Mouse (Mus musculus) embryonic facial prominence, embryonic 11.5 days (tissue): ENCODE measurements at regions not wholly inside any gene's neighbourhood (a gene's known extent, or its start where the extent isn't known, plus 50 kb on each side); places are given as distances from the start of the nearest gene placed in this dataset.

Experiments
- ATAC-seq: fragments of 200-750 bp; cut with Nextera tagmentation; replicated peaks from 2 replicates; pipeline ENCODE4 v1.8.0; 2017; ENCODE audit warnings: low read depth; ENCODE audit not compliant: insufficient number of reproducible peaks, low FRiP score, low TSS enrichment
- DNase-seq: peaks from one replicate; pipeline ENCODE4 v3.0.0-alpha.2; 2015; ENCODE audit warnings: low spot score
- H3K27ac ChIP-seq: fragments of 300-500 bp; sonication (generic); replicated peaks from 2 replicates; pipeline ENCODE4 v1.5.1; 2014; ENCODE audit warnings: mild to moderate bottlenecking, low read depth, low read length, control low read depth
- H3K27me3 ChIP-seq: fragments of 300-500 bp; sonication (generic); 2 replicates; pipeline ENCODE4 v1.6.1; 2014; ENCODE audit warnings: mild to moderate bottlenecking, low read length, moderate library complexity, mixed read lengths; ENCODE audit not compliant: control insufficient read depth, insufficient read depth
- H3K36me3 ChIP-seq: fragments of 300-500 bp; sonication (generic); replicated peaks from 2 replicates; pipeline ENCODE4 v1.6.1; 2014; ENCODE audit warnings: low read depth, mild to moderate bottlenecking, low read length, moderate library complexity, mixed read lengths; ENCODE audit not compliant: control insufficient read depth, insufficient read depth
- H3K4me1 ChIP-seq: fragments of 300-500 bp; sonication (generic); 2 replicates; pipeline ENCODE4 v1.6.1; 2014; ENCODE audit warnings: low read length, mixed read lengths; ENCODE audit not compliant: control insufficient read depth, insufficient read depth
- H3K4me2 ChIP-seq: fragments of 300-500 bp; sonication (generic); 2 replicates; pipeline ENCODE4 v1.6.1; 2014; ENCODE audit warnings: low read depth, mild to moderate bottlenecking, control low read depth, low read length, moderate library complexity
- H3K4me3 ChIP-seq: fragments of 300-500 bp; sonication (generic); 2 replicates; pipeline ENCODE4 v1.5.1; 2014; ENCODE audit warnings: low read depth, low read length, control low read depth
- H3K9ac ChIP-seq: fragments of 300-500 bp; sonication (generic); replicated peaks from 2 replicates; pipeline ENCODE4 v1.6.1; 2014; ENCODE audit warnings: mild to moderate bottlenecking, control low read depth, low read length
- H3K9me3 ChIP-seq: fragments of 300-500 bp; sonication (generic); replicated peaks from 2 replicates; pipeline ENCODE4 v1.6.1; 2016; ENCODE audit warnings: mild to moderate bottlenecking, low read length, inconsistent platforms, mixed read lengths; ENCODE audit not compliant: control insufficient read depth
- WGBS: fragments of 180-500 bp; shearing (Covaris S2); extraction: QIAGEN DNeasy Blood & Tissue Kit; methylation state at CpG from one replicate; pipeline ENCODE4 v1.1.7; 2014; 5-methylcytosine and 5-hydroxymethylcytosine counted together

DNA sequence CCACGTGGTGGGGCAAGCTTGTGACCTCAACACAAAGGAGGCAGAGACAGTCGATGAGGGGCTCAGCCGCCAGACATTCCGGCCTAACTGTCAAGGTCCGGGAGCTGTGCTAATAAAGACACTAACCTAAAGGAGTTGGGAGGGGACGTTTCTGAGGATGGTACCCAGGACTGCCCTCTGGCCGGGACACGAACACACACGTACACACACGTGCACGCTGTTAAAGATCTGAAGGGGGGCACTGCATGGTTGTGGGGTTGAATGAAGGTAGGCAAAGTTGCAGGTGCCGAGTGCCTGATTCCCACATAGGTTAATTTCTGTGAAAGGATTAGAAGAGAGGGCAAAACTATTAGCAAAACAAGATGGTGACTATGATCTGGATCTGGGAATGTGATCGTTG lies 65.4 kb upstream of the Mitf start:
- no peaks in the 10 kb centered on the region for H3K9me3 ChIP-seq
- WGBS = 53% methylated on average over 13 of the region's 13 CpGs
- no peak overlapping the region for H3K27ac ChIP-seq
- ATAC-seq (no peak), DNase-seq (no peak)
- H3K4me2 ChIP-seq = no peak overlapping the region
- H3K4me3 ChIP-seq = no peak overlapping the region
- no peaks in the 10 kb centered on the region for H3K36me3 ChIP-seq
- H3K27me3 ChIP-seq = no peaks in the 10 kb centered on the region
- no peak overlapping the region for H3K9ac ChIP-seq
- H3K4me1 ChIP-seq = no peaks in the 10 kb centered on the region

DNA sequence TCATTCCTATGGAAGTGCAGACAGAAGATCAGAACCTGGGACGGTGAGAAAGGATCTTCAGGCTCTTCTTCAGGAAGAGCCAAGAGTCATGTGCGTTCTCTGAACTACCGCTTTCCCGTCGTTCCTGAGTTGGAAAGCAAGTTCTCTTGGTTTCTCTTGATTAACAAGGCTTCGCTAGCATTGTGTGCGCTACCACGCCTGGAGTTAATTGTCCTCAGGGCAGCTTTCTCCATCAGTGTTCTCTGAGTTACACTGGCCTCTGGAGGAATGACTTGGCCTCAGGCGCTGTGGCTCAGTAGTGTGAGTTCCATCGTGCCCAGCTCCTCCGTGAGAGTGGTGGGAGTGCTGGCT lies 66.0 kb upstream of the Mitf start:
- H3K9ac ChIP-seq = no peak overlapping the region
- H3K27ac ChIP-seq = no peak overlapping the region
- DNase-seq = peak; percentile 28

DNA sequence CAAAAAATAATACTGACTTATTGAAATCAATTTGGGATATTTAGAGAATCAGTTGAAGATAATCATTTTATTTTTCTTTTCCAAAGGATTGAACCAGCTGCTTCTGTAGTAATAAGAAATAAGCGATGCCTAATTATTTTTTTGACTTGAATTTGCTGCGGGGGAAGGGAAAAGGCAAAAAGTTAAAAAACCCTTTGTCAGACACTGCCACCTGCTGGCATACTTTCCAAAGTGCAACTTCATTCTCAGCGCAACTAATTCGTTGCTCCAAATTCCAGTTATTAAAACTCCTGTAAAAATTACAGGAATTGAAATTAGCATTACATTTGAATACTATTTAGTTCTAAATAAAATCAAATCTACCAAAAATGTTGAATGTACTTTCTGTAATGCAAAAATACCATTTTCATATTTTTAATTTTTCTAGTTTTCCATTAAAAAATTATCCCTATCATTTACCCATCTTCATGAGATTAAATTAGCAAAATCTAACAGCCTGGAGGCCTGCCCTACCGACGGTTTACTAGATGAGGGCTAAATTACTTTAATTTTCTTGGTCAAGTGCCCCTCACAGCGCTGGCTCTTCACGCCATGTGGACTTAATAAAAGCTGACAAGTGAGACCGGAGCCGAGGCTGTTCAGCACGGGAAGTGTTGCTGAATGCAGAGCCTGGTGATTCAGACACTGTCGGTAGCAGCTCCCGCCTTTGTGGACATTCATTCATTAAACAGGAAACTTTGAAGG lies 66.6 kb upstream of the Mitf start:
- no peak for ATAC-seq
- no peaks in the 10 kb centered on the region for H3K36me3 ChIP-seq
- H3K4me2 ChIP-seq = peak overlapping the region; percentile 3; the same call in 1 of the 2 replicates
- no peak overlapping the region for H3K9ac ChIP-seq
- H3K9me3 ChIP-seq = no peaks in the 10 kb centered on the region
- H3K4me3 ChIP-seq = no peak overlapping the region
- WGBS = 10% methylated on average over 13 of the region's 13 CpGs
- no peak overlapping the region for H3K27ac ChIP-seq
- no peaks in the 10 kb centered on the region for H3K4me1 ChIP-seq
- H3K27me3 ChIP-seq = no peaks in the 10 kb centered on the region
- DNase-seq = peak; percentile 83

More for the DNA sequence above, 66.0 kb upstream of the Mitf start:
- Histone ChIP-seq H3K9me3 (no peaks in the 10 kb centered on the region), H3K4me1 (no peaks in the 10 kb centered on the region), H3K4me3 (no peak overlapping the region), H3K36me3 (no peaks in the 10 kb centered on the region), H3K4me2 (peak overlapping the region; percentile 3; the same call in 1 of the 2 replicates), H3K27me3 (no peaks in the 10 kb centered on the region)
- whole genome bisulfite sequencing = 40% methylated on average over 11 of the region's 11 CpGs
- no peak for ATAC-seq

DNA sequence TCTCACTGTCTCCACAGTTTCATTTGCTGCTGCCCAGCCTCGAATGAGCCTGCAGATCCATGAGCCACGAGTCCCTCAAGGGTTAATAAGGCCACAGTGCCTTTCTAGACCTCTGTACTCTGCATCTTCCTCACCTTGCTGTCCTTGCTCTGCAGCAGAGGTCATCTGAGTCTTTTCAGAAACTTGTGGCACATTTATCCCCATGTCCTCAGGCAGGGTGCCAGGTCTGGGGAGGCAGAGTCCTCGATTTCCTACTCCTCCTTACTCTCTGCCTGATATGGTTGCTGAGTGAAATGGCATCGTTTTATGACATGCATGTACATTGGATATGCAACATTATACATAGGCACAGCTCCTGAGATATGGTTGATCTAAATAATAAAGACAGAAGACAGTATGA lies 68.0 kb upstream of the Mitf start:
- no peaks in the 10 kb centered on the region for H3K9me3 ChIP-seq
- DNase-seq (no peak), ATAC-seq (no peak)
- H3K9ac ChIP-seq = no peak overlapping the region
- no peaks in the 10 kb centered on the region for H3K27me3 ChIP-seq
- H3K4me3 ChIP-seq = no peak overlapping the region
- no peaks in the 10 kb centered on the region for H3K36me3 ChIP-seq
- H3K4me1 ChIP-seq = no peaks in the 10 kb centered on the region
- WGBS = 72% methylated on average over 4 of the region's 4 CpGs
- no peak overlapping the region for H3K4me2 ChIP-seq
- no peak overlapping the region for H3K27ac ChIP-seq

DNA sequence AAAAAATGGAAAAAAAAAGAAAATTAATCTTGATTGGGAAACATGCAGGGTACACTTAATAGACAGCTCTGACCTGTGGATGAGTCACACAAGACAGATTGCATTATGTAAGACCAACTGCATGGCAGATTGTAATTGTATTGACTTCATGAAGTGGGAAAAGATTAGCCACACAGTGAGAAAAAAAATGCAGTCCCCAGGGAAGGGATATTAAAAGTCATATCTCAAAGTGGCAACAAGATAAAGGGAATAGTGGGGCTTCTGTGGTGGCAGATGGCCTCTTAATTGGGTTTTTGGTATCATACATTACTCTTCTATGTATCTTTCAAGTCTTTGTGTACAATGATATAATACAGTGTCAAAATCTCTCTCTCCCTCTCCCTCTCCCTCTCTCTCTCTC lies 76.0 kb upstream of the Mitf start:
- H3K9ac ChIP-seq = no peak overlapping the region
- H3K36me3 ChIP-seq = no peaks in the 10 kb centered on the region
- H3K27me3 ChIP-seq = no peaks in the 10 kb centered on the region
- no peaks in the 10 kb centered on the region for H3K9me3 ChIP-seq
- ATAC-seq (no peak), DNase-seq (no peak)
- H3K27ac ChIP-seq = no peak overlapping the region
- H3K4me2 ChIP-seq = no peak overlapping the region
- H3K4me1 ChIP-seq = no peaks in the 10 kb centered on the region
- H3K4me3 ChIP-seq = no peak overlapping the region

DNA sequence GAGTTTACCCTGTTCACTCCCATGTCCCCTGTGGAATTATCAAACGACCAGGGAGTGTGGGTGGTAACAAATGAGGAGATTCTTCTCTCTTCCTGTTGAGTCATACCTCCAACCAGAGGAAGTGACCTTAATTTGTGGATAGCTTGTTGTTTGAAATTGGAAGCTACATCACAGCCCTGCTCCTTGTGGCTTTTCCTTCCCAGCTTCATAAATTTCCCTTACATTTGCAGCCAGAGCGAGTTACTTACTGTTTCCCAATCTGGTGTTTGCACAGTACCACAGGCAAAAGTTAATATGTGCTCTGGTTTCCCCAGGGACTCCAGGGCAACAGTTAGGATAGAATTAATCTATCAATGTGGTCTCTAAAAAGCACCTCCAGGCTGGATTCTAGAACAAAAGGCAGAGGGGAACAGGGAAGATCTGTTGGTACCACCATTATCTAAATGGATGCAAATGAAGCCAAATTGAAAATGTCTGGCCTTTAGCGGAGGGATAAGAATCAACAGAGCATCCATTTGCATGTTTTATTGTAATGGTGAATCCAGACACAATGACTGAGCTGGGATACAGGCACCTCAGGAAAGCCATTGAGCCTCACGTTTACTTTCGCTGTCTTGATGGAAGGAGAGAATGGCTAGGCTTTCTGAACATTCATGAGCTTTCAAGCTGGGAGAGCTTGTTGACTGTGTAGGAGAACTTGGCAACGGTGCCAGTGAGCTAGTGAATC lies 88.5 kb upstream of the Mitf start:
- WGBS = 44% methylated on average over 6 of the region's 6 CpGs
- DNase-seq = no peak
- Histone ChIP-seq H3K27ac (no peak overlapping the region), H3K9ac (no peak overlapping the region), H3K4me1 (no peaks in the 10 kb centered on the region), H3K4me3 (no peak overlapping the region), H3K9me3 (no peaks in the 10 kb centered on the region), H3K36me3 (no peaks in the 10 kb centered on the region), H3K27me3 (no peaks in the 10 kb centered on the region), H3K4me2 (no peak overlapping the region)
- no peak for ATAC-seq

DNA sequence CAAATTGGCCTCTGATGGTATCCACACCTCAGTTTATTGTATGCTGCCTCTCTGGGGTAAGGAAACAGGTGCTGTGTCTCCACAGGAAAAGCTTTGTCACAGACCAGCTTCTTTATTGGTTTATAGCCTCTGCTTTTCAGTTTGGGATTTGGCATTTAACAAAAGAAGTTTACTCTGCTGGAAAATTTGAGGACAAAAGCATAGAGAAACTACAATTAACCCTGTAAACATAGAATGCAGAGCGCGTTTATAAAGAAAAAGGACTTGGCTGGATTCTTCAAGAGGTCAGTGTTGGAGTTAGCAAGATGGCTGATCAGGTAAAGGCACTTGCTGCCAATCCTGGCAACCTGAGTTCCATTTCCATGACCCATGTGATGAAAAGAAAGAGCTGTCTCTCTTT lies 90.1 kb upstream of the Frmd4b start:
- Histone ChIP-seq H3K36me3 (no peaks in the 10 kb centered on the region), H3K4me3 (no peak overlapping the region), H3K9ac (no peak overlapping the region), H3K9me3 (no peaks in the 10 kb centered on the region), H3K4me2 (no peak overlapping the region), H3K4me1 (no peaks in the 10 kb centered on the region), H3K27me3 (no peaks in the 10 kb centered on the region), H3K27ac (no peak overlapping the region)
- ATAC-seq (no peak), DNase-seq (no peak)
- WGBS = 79% methylated on average over 2 of the region's 2 CpGs

DNA sequence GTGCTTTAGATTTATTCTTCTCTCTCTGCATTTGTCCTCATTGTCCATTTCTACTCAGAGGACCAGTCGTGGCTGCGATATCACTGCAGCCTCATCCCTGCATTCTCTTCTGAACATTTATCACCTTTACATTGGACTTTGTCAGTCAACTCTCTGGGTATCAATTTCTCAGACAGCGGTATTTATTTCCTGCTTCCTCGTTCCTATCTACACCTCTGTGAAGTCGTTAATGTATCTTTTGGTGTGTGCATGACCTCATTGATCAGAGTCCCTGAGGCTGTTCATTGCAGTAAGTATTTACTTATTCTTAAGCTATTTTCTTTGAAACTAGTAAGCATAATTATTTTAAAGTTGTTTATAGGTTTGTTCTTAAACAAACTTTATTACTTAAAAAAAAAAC lies 87.0 kb upstream of the Frmd4b start:
- ATAC-seq = no peak
- 82% methylated on average over 5 of the region's 5 CpGs for WGBS
- Histone ChIP-seq H3K4me2 (no peak overlapping the region), H3K4me3 (no peak overlapping the region), H3K9ac (no peak overlapping the region), H3K27me3 (no peaks in the 10 kb centered on the region), H3K27ac (no peak overlapping the region), H3K4me1 (no peaks in the 10 kb centered on the region), H3K36me3 (no peaks in the 10 kb centered on the region), H3K9me3 (no peaks in the 10 kb centered on the region)
- DNase-seq = no peak
